Mouse (Mus musculus) ES-E14 (cell line): Measurements from ENCODE around the gene Zdhhc17.

ENCODE experiments used
- CHD2 ChIP-seq: IDR thresholded peaks from 2 replicates; pipeline ENCODE4 v1.6.1; 2014; ENCODE audit warnings: mild to moderate bottlenecking, low read depth, low read length, inconsistent platforms
- ZC3H11A ChIP-seq: IDR thresholded peaks from 2 replicates; pipeline ENCODE4 v1.6.1; 2012; ENCODE audit warnings: low read depth, mild to moderate bottlenecking, inconsistent platforms, low read length, borderline replicate concordance
- ZNF384 ChIP-seq: IDR thresholded peaks from 2 replicates; pipeline ENCODE4 v1.6.1; 2012; ENCODE audit warnings: low read depth, low read length, inconsistent platforms

- TF ChIP-seq CHD2 (peak; percentile 38; the same call in 1 of the 2 replicates), ZNF384 (no peak), ZC3H11A (no peak)
Measured at GRCm38 (mm10) chr10:110931161-110931912, 78.6 kb downstream of the Zdhhc17 start.
